Mouse (Mus musculus) liver, embryonic 12.5 days (tissue): ENCODE data around the gene Pakap. TPM values are rescaled to one million over a fixed set of nuclear protein-coding genes. Genes with fewer than 3 reads are reported as not detected.

Source experiments
- ATAC-seq: fragments of 200-750 bp; cut with Nextera tagmentation; 2 replicates; pipeline ENCODE4 v1.8.0; 2017; ENCODE audit warnings: moderate number of reproducible peaks, mild to moderate bottlenecking, moderate library complexity
- H3K27ac ChIP-seq: fragments of 300-500 bp; sonication (generic); 2 replicates; pipeline ENCODE4 v1.5.1; 2016; ENCODE audit warnings: mild to moderate bottlenecking
- H3K27me3 ChIP-seq: fragments of 300-500 bp; sonication (generic); replicated peaks from 2 replicates; pipeline ENCODE4 v1.6.1; 2016; ENCODE audit warnings: mild to moderate bottlenecking, moderate library complexity
- H3K36me3 ChIP-seq: fragments of 300-500 bp; sonication (generic); 2 replicates; pipeline ENCODE4 v1.6.1; 2016; ENCODE audit warnings: mild to moderate bottlenecking, moderate library complexity
- H3K4me1 ChIP-seq: fragments of 300-500 bp; sonication (generic); 2 replicates; pipeline ENCODE4 v1.6.1; 2016
- H3K4me2 ChIP-seq: fragments of 300-500 bp; sonication (generic); 2 replicates; pipeline ENCODE4 v1.6.1; 2016; ENCODE audit warnings: mild to moderate bottlenecking, moderate library complexity
- H3K4me3 ChIP-seq: fragments of 300-500 bp; sonication (generic); 2 replicates; pipeline ENCODE4 v1.5.1; 2016; ENCODE audit warnings: mild to moderate bottlenecking, moderate library complexity
- H3K9ac ChIP-seq: fragments of 300-500 bp; sonication (generic); 2 replicates; pipeline ENCODE4 v1.6.1; 2016; ENCODE audit warnings: mild to moderate bottlenecking, moderate library complexity
- H3K9me3 ChIP-seq: fragments of 300-500 bp; sonication (generic); replicated peaks from 2 replicates; pipeline ENCODE4 v1.6.1; 2016; ENCODE audit warnings: mild to moderate bottlenecking, moderate library complexity
- WGBS: fragments of 180-500 bp; shearing (Covaris S2); methylation state at CpG from one replicate; pipeline ENCODE4 v1.1.7; 2016; ENCODE audit not compliant: insufficient replicate concordance; 5-methylcytosine and 5-hydroxymethylcytosine counted together
- polyA plus RNA-seq: library from polyadenylated mRNA; unstranded; fragments of >200 nt; fragmentation: Nextera tagmentation; extraction: Ambion mirVana; gene quantifications from 2 replicates; pipeline ENCODE4 v1.2.1, GENCODE M21; 2016

Pakap gene
- polyA plus RNA-seq, 1 experiment from 2014 or later: 2.1 TPM

DNA sequence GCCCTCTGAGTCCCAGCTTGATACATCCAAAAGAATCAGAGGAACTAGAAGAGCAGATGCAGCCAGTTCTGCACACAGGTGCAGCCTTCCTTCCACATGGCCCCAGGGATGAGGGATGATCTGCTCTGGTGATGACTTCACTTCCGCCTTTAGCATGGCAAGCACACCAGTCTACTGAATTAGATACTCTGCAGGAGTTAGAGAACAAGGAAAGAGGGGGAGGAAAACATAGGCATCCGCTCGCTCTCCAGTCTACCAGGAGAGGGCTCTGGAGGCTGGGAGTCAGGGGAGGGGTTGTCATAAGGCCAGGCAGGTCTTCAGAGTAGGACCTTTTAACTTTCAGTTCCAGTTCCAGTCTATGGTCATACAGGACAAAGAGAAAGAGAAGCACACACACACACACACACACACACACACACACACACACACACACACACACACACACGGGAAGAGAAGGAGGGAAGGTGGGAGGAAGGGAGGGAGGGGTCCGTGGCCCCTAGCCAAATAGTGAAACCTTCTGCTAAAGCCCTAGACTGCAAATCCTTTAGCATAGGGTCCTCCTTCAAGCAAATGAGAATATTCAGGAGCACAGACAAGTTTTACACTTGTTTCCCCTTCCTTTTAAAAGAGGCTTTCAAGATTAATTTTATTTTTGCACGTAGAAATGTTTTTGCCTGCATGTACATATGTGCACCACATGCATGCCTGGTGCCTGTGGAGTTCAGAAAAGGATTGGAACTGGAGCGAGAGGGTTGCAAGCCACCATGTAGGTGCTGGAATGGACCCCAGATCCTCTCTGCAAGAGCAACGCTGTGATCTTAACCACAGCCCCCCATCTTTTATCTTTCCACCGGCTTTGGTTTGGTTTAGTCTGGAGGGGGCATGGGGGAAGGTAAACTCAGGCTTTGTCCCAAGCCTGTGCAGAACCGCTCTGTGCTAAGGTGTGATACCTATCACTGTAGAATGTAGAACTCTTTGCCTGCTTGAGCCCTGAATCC lies 346.5 kb downstream of the Pakap start:
- Histone ChIP-seq H3K27me3 (peaks cover 21% of the 10 kb centered on the region), H3K9ac (no peak overlapping the region), H3K36me3 (no peaks in the 10 kb centered on the region), H3K27ac (no peak overlapping the region), H3K4me3 (peak overlapping the region; percentile 20; the same call in 1 of the 2 replicates), H3K4me2 (no peak overlapping the region), H3K4me1 (peaks cover 6% of the 10 kb centered on the region; the same call in 1 of the 2 replicates), H3K9me3 (no peaks in the 10 kb centered on the region)
- WGBS: 57% methylated on average over 9 of the region's 10 CpGs
- no peak for ATAC-seq

DNA sequence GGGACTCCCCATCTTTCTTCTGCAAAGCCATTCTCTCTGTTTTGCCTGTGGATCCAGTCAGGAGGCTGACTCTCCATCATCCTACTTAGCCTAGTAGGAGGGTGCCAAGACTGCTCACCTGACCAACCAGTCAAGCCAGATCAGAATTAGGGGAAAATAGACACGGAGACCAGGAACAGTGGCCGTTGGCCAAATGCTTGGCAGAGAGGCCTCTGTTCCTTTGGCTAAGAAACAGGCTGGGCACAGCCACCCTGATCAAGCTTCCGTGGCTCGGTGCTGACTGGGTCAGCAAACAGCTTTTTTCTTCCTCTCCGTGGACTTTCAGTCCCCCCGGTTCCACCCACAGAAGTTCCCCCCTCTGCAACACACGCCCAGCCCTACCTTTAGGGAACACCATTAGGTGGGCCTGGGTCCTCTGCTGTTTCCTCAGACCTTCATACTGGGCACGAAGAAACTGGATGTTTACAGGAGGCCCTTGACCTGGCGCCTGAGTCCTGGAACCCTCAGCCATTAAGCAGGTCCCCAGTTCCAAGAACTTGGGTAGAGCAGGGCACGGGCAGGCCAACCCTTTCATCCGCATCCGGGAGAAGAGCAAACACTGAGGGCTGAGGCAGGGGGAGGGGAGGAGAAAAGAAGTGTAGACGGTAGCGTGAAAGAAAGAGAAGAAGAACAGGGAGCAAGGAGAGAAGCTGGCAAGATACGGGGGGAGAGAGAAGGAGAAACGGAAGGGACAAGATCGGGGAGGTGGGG lies 347.4 kb downstream of the Pakap start:
- Histone ChIP-seq H3K4me1 (peaks cover 6% of the 10 kb centered on the region; the same call in 1 of the 2 replicates), H3K9ac (no peak overlapping the region), H3K36me3 (no peaks in the 10 kb centered on the region), H3K4me2 (peak overlapping the region; percentile 48), H3K4me3 (peak overlapping the region; percentile 20), H3K27ac (no peak overlapping the region), H3K9me3 (no peaks in the 10 kb centered on the region), H3K27me3 (peaks cover 21% of the 10 kb centered on the region)
- no peak for ATAC-seq
- WGBS: 25% methylated on average over 17 of the region's 17 CpGs

DNA sequence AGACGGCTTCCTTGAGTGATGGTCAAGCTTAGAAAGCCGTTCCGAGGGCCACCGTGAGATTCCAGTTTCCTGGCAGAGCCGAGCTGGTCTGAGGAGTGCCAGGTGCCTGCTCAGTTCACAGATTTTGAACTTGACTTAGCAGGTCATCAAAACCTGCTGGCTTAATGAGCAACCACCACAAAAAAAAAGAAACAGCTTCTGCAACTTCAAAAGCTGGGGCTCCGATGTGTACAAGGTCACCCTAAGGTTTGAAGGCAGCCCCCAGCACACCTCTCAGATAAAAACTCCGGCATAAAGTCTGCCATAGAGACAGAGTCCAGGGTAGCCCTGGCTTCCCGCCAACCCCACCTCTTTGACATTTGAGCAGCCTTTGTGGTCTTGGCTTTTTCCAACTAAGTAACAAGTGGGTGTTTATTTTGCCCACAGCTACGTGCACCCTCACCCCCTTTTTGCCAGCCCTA lies 348.3 kb downstream of the Pakap start, which contains the start of gene D630039A03Rik:
TSS of gene D630039A03Rik (minus strand) at position 97 of the 461 bp plus-strand sequence.
- no peak within 1 kb of the TSS for H3K9ac ChIP-seq
- WGBS: 17% methylated on average over 9 of the region's 9 CpGs
- peak within 1 kb of the TSS; percentile 20 for H3K4me3 ChIP-seq
- H3K36me3 ChIP-seq: no peaks in the 10 kb centered on the region
- peaks cover 6% of the 10 kb centered on the region; the same call in 1 of the 2 replicates for H3K4me1 ChIP-seq
- H3K27me3 ChIP-seq: peaks cover 21% of the 10 kb centered on the region
- no peak within 1 kb of the TSS for H3K27ac ChIP-seq
- H3K9me3 ChIP-seq: no peaks in the 10 kb centered on the region
- no peak for ATAC-seq
- H3K4me2 ChIP-seq: peak within 1 kb of the TSS; percentile 48

DNA sequence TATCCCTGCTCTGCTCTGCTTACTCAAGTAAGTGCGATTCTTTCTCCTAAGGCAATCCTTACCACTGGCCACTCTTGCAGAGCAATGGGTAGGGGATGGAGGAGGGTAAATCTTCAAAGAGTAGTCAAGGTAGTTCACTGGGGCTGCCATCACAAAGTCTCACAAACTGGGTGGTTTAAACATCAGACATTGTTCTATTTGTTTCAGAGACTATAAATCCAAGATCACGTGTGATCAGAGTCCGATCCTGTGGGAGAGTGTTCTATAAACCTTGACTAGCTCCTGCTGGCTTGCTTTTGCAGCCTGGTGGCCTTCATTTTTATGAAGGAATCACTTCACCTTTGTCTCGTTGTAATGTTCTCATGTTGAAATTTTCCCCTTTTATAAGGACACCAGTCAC lies 348.7 kb downstream of the Pakap start:
- ATAC-seq: no peak
- H3K4me3 ChIP-seq: no peak overlapping the region
- peaks cover 21% of the 10 kb centered on the region for H3K27me3 ChIP-seq
- no peak overlapping the region for H3K27ac ChIP-seq
- H3K9me3 ChIP-seq: no peaks in the 10 kb centered on the region
- 66% methylated on average over 4 of the region's 4 CpGs for WGBS
- H3K9ac ChIP-seq: no peak overlapping the region
- H3K4me2 ChIP-seq: peak overlapping the region; percentile 48; the same call in 1 of the 2 replicates
- no peaks in the 10 kb centered on the region for H3K36me3 ChIP-seq
- H3K4me1 ChIP-seq: peaks cover 6% of the 10 kb centered on the region; the same call in 1 of the 2 replicates

DNA sequence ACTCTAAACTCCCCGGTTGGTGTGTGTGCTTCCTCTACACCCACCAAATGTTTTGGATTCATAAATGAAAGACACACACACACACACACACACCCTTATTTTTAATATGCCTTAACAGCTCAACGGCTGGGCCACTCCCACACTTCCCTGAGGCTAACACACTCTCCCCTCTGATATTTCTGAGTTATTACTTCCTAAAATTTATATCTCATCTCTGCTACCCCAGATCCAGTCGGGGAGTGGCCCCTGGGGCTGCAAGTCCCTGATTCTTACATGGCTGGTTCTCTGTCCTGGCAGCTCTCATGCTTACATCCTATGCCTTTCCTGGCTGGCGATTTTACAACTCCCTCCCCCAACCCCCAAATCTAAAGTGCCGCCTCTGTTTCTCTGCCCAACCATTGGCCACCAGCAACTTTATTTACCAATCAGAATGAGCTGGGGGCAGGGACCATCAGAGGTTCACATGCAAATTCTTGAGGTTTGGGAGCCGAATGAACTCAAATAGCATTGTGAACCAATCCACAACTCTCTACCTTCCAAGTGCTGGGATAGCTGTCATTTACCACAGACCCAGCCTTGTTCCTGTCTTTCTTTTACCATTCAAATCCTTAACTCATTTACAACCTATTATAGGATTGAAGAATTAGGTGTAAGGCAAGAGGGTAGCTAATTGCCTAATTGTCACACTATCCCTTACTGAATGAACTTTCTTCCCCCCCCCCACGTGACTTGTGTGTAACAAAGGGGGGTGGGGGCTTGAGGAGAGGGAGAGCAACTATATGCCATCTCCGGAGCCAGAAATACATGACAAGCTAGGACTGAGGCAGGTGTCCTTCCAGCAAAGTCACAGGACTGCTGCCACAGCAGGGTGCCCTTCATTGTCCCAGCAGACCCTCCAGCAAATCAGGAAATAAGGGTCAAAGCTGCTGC lies 351.8 kb downstream of the Pakap start:
- ATAC-seq: no peak
- Histone ChIP-seq H3K4me3 (no peak overlapping the region), H3K4me1 (peaks cover 6% of the 10 kb centered on the region; the same call in 1 of the 2 replicates), H3K27me3 (peaks cover 21% of the 10 kb centered on the region), H3K4me2 (no peak overlapping the region), H3K9ac (no peak overlapping the region), H3K9me3 (no peaks in the 10 kb centered on the region), H3K27ac (no peak overlapping the region), H3K36me3 (no peaks in the 10 kb centered on the region)
- WGBS: 26% methylated on average over 8 of the region's 8 CpGs

DNA sequence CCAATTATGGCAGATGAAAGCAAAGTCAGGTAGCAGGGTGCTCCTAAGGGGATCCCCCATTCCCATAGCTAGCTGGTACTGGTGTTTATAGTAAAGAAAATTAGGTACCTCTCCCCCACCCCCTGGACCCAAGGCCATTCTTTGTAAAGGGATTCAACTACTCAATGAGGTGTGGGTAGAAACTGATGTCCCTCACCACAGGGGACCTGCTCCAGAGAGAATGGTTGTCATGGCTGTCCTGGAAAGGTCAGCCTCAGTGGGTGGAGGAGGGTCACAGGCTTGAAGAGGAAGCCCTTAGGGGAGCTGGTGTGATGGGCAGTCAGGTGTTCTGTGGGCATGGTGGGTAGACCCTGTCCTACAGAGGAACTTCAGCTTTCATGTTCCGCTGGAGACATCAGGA lies 352.5 kb downstream of the Pakap start:
- WGBS: 70% methylated on average over 1 of the region's 1 CpGs

DNA sequence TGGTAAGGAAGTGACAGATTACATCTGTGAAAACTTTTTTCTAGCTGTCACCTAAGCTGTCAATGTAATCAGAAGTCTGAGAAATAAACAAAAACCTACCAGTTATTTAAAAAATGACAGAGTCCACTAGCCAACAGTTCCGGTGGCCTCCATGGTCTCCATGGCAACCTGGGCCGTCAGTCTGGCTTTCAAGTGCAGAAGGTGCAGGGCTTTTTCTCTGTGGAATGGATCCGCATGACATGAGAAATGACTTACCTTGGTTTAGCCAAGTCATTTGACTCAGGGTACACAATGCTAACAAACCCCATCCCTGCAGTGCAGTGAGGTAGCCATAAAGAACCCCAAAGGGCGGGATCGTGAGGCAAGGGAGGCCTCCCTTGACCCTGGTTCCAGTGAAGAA lies 354.2 kb downstream of the Pakap start:
- H3K27ac ChIP-seq: no peak overlapping the region
- no peak for ATAC-seq
- 57% methylated on average over 5 of the region's 5 CpGs for WGBS

More for the DNA sequence above, 352.5 kb downstream of the Pakap start:
- Histone ChIP-seq H3K27me3 (peaks cover 14% of the 10 kb centered on the region), H3K36me3 (no peaks in the 10 kb centered on the region), H3K9ac (no peak overlapping the region), H3K4me2 (no peak overlapping the region), H3K4me1 (peaks cover 2% of the 10 kb centered on the region; the same call in 1 of the 2 replicates), H3K9me3 (no peaks in the 10 kb centered on the region), H3K4me3 (no peak overlapping the region), H3K27ac (no peak overlapping the region)
- no peak for ATAC-seq

DNA sequence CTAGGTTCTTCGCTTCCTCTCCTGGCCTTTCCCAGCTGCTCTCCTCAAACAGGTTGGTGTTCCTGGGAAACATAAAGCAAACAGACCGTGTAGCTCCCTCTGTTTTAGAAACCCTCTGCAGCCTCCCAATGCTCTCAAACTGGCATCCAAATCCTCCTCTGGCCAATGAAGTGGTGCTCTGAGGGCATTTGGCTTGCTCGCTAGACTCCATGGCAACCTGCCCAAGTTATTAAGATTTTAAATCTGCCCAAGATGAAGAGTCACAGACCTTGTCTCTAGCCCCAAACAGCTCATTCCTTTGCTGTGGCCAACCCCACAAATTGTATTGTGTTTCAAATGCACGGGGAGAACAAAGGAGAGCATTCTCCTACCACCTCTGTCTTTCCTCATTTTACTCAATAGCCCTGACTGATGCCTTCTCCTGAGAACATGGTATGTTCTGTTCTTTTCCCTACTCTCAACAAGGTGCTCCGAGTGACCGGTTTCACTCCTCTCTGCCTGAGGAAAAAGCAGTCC lies 356.6 kb downstream of the Pakap start:
- Histone ChIP-seq H3K27me3 (no peaks in the 10 kb centered on the region), H3K9ac (no peak overlapping the region), H3K4me1 (no peaks in the 10 kb centered on the region), H3K4me2 (no peak overlapping the region), H3K36me3 (no peaks in the 10 kb centered on the region), H3K4me3 (no peak overlapping the region), H3K27ac (no peak overlapping the region), H3K9me3 (no peaks in the 10 kb centered on the region)
- ATAC-seq: no peak
- WGBS: 64% methylated on average over 6 of the region's 6 CpGs

More for the DNA sequence above, 354.2 kb downstream of the Pakap start:
- no peaks in the 10 kb centered on the region for H3K27me3 ChIP-seq
- no peak overlapping the region for H3K4me3 ChIP-seq
- H3K9ac ChIP-seq: no peak overlapping the region
- H3K36me3 ChIP-seq: no peaks in the 10 kb centered on the region
- H3K9me3 ChIP-seq: no peaks in the 10 kb centered on the region
- no peaks in the 10 kb centered on the region for H3K4me1 ChIP-seq
- H3K4me2 ChIP-seq: no peak overlapping the region

DNA sequence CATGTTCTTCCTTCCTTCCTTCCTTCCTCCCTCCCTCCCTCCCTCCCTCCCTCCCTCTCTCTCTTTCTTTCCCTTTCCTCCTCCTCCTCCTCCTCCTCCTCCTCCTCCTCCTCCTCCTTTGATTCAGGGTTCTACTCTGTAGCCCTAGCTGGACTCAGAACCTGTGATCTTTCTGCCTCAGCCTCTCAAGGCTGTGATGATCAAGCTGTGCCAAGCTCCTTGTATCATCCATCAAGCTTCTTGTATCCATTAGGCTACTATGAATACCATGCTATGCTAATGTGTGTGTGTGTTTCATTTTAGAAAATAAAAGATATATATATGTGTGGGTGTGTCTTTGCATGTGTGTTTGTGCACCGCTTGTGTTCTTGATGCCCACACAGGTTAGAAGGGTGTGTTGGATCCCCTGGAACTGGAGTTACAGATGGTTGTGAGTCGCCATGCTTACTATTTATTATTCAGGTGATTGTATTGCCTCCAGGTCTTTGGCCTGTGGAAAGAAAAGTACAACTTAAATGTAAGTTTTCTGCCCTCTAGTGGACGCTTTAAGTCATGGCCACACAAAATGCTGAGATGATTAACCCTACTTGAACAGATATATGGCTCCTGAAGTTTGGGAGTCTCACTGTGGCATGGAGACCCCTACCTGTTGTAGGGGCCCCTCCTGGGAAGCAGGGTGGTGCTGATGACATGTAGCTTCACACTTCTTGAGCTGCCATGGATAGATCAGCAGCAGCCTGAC lies 359.7 kb downstream of the Pakap start:
- Histone ChIP-seq H3K4me2 (no peak overlapping the region), H3K27me3 (no peaks in the 10 kb centered on the region), H3K4me3 (no peak overlapping the region), H3K27ac (no peak overlapping the region), H3K9ac (no peak overlapping the region), H3K9me3 (no peaks in the 10 kb centered on the region), H3K36me3 (no peaks in the 10 kb centered on the region), H3K4me1 (no peaks in the 10 kb centered on the region)
- ATAC-seq: no peak
- WGBS: 18% methylated on average over 3 of the region's 3 CpGs

DNA sequence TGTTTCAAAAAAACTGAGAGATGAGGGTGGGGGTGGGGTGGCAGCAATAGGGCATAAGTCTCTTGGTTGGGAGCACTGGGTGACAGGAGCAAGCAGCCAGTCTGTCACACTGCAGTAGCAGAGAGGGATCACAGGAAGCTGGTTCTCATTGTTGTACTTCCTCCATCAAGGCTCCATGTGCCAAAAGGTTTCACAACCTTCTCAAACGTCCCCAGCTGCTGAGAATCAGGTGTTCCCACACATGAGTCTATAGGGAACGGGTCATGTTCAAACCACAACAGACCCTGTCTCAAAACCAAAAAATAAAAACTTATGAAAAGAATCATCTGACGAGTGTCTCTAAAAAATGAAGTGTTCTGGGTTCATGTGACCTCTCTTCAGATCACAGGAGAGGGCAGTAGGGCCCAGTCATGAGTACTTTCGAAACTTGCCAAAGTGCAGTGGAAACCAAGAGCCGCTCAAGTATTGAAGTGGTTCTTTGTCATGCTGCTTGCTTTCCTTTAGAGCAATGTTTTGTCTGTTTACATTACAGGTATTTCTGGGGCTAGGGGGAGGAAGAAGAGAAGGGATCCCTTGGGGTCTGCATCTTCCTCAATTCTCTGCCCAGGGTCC lies 362.7 kb downstream of the Pakap start:
- no peaks in the 10 kb centered on the region for H3K9me3 ChIP-seq
- H3K27me3 ChIP-seq: no peaks in the 10 kb centered on the region
- H3K27ac ChIP-seq: no peak overlapping the region
- no peak overlapping the region for H3K4me3 ChIP-seq
- no peaks in the 10 kb centered on the region for H3K36me3 ChIP-seq
- no peaks in the 10 kb centered on the region for H3K4me1 ChIP-seq
- H3K9ac ChIP-seq: no peak overlapping the region
- no peak overlapping the region for H3K4me2 ChIP-seq
- ATAC-seq: no peak
- 37% methylated on average over 5 of the region's 5 CpGs for WGBS
